Mouse (Mus musculus) CH12.LX (cell line): ENCODE results near the gene Hoxb13. TPM values are rescaled to one million over a fixed set of nuclear protein-coding genes. Genes with fewer than 3 reads are reported as not detected.

Source experiments
- DNase-seq: peaks from one replicate; pipeline ENCODE4 v3.0.0-alpha.2; 2013; ENCODE audit errors: extremely low read depth
- H3K27ac ChIP-seq: 2 replicates; pipeline ENCODE4 v1.5.1; 2012; ENCODE audit warnings: low read depth, mild to moderate bottlenecking, control low read depth, moderate library complexity; ENCODE audit not compliant: insufficient read depth
- H3K27me3 ChIP-seq: replicated peaks from 2 replicates; pipeline ENCODE3; 2012; ENCODE audit warnings: inconsistent platforms
- H3K36me3 ChIP-seq, 2 experiments: replicated peaks in 1 of 2; 2 replicates each; pipeline versions ENCODE3 to v1.6.1; 2012; ENCODE audit warnings: inconsistent platforms in 1 of 2, low read length in 1 of 2, mild to moderate bottlenecking in 1 of 2, mixed read lengths in 1 of 2, moderate library complexity in 1 of 2; ENCODE audit not compliant: control insufficient read depth in 1 of 2, insufficient read depth in 1 of 2
- H3K4me1 ChIP-seq, 2 experiments: 2 replicates each; pipeline ENCODE4 v1.6.1; 2012; ENCODE audit warnings: inconsistent platforms in 1 of 2, moderate library complexity in 1 of 2; ENCODE audit not compliant: insufficient read depth in 2 of 2, control insufficient read depth in 1 of 2
- H3K4me2 ChIP-seq: 2 replicates; pipeline ENCODE4 v1.6.1; 2012; ENCODE audit warnings: low read depth, mild to moderate bottlenecking, control low read depth; ENCODE audit not compliant: poor library complexity, insufficient read depth, severe bottlenecking
- H3K4me3 ChIP-seq, 3 experiments: fragments of 150-350 bp in 1 of 3; sonication (generic) in 1 of 3; replicated peaks in 1 of 3; 2 replicates each; pipeline versions ENCODE3 to v1.5.1; 2011 to 2012; ENCODE audit warnings: low read depth in 2 of 3, low read length in 2 of 3, mild to moderate bottlenecking in 2 of 3, moderate library complexity in 2 of 3, control low read depth in 1 of 3, improper control_type of control experiment in 1 of 3, inconsistent platforms in 1 of 3, mixed read lengths in 1 of 3; ENCODE audit not compliant: poor library complexity in 1 of 3
- H3K79me2 ChIP-seq: replicated peaks from 2 replicates; pipeline ENCODE4 v1.6.1; 2012; ENCODE audit warnings: mild to moderate bottlenecking, moderate library complexity; ENCODE audit not compliant: control insufficient read depth, poor library complexity, insufficient read depth, severe bottlenecking; ENCODE audit errors: extremely low read depth
- H3K9ac ChIP-seq: 2 replicates; pipeline ENCODE4 v1.6.1; 2012; ENCODE audit warnings: low read depth, mild to moderate bottlenecking, control low read depth, moderate library complexity; ENCODE audit not compliant: insufficient read depth
- H3K9me3 ChIP-seq: replicated peaks from 2 replicates; pipeline ENCODE3; 2012; ENCODE audit warnings: low read length, inconsistent platforms, mixed read lengths
- CHD1 ChIP-seq: IDR thresholded peaks from 2 replicates; pipeline ENCODE4 v1.6.1; 2012; ENCODE audit warnings: low read depth, low read length, improper control_type of control experiment, inconsistent platforms
- CTCF ChIP-seq, 2 experiments: IDR thresholded peaks in 1 of 2; conservative IDR thresholded peaks in 1 of 2; 2 replicates each; pipeline ENCODE4 v1.5.1; 2011 to 2012; ENCODE audit warnings: low read depth in 2 of 2, low read length in 2 of 2, improper control_type of control experiment in 1 of 2, inconsistent platforms in 1 of 2, mild to moderate bottlenecking in 1 of 2, moderate library complexity in 1 of 2
- ELF1 ChIP-seq: IDR thresholded peaks from 2 replicates; pipeline ENCODE4 v1.6.1; 2014; ENCODE audit warnings: low read depth, mild to moderate bottlenecking, inconsistent platforms, low read length, improper control_type of control experiment
- ETS1 ChIP-seq: conservative IDR thresholded peaks from 2 replicates; pipeline ENCODE4 v1.6.1; 2012; ENCODE audit warnings: low read depth, mild to moderate bottlenecking, inconsistent platforms, low read length, improper control_type of control experiment, moderate library complexity
- GABPA ChIP-seq: IDR thresholded peaks from 2 replicates; pipeline ENCODE4 v1.6.1; 2012; ENCODE audit warnings: low read depth, low read length, improper control_type of control experiment, inconsistent platforms; ENCODE audit not compliant: insufficient replicate concordance
- HCFC1 ChIP-seq: IDR thresholded peaks from 2 replicates; pipeline ENCODE4 v1.6.1; 2012; ENCODE audit warnings: low read depth, mild to moderate bottlenecking, inconsistent platforms, low read length, improper control_type of control experiment
- KAT2A ChIP-seq: IDR thresholded peaks from 2 replicates; pipeline ENCODE4 v1.6.1; 2012; ENCODE audit warnings: low read length, improper control_type of control experiment, inconsistent platforms; ENCODE audit not compliant: insufficient replicate concordance
- MAX ChIP-seq: IDR thresholded peaks from 2 replicates; pipeline ENCODE4 v1.6.1; 2011; ENCODE audit warnings: low read length, improper control_type of control experiment
- MAZ ChIP-seq: IDR thresholded peaks from 2 replicates; pipeline ENCODE4 v1.6.1; 2012; ENCODE audit warnings: low read depth, mild to moderate bottlenecking, inconsistent platforms, low read length, improper control_type of control experiment, moderate library complexity
- MYC ChIP-seq: IDR thresholded peaks from 2 replicates; pipeline ENCODE4 v1.6.1; 2011; ENCODE audit warnings: low read depth, mild to moderate bottlenecking, improper control_type of control experiment, low read length
- NELFE ChIP-seq: IDR thresholded peaks from 2 replicates; pipeline ENCODE4 v1.6.1; 2011; ENCODE audit warnings: low read depth, low read length, improper control_type of control experiment
- NRF1 ChIP-seq: IDR thresholded peaks from 2 replicates; pipeline ENCODE4 v1.6.1; 2014; ENCODE audit warnings: low read depth, mild to moderate bottlenecking, inconsistent platforms, low read length, improper control_type of control experiment, moderate library complexity
- POLR2A ChIP-seq: IDR thresholded peaks from 2 replicates; pipeline ENCODE4 v1.6.1; 2011; ENCODE audit warnings: low read depth, mild to moderate bottlenecking, improper control_type of control experiment, low read length
- RAD21 ChIP-seq: IDR thresholded peaks from 2 replicates; pipeline ENCODE4 v1.6.1; 2011; ENCODE audit warnings: low read depth, mild to moderate bottlenecking, low read length, improper control_type of control experiment, moderate library complexity
- RCOR1 ChIP-seq: conservative IDR thresholded peaks from 2 replicates; pipeline ENCODE4 v1.6.1; 2012; ENCODE audit warnings: low read depth, mild to moderate bottlenecking, inconsistent platforms, low read length, improper control_type of control experiment
- TBP ChIP-seq: conservative IDR thresholded peaks from 2 replicates; pipeline ENCODE4 v1.6.1; 2011; ENCODE audit warnings: low read depth, low read length, improper control_type of control experiment
- UBTF ChIP-seq: IDR thresholded peaks from 2 replicates; pipeline ENCODE4 v1.6.1; 2012; ENCODE audit warnings: low read depth, mild to moderate bottlenecking, inconsistent platforms, low read length, improper control_type of control experiment, moderate library complexity
- USF2 ChIP-seq: conservative IDR thresholded peaks from 2 replicates; pipeline ENCODE4 v1.6.1; 2011; ENCODE audit warnings: low read depth, low read length, improper control_type of control experiment
- ZC3H11A ChIP-seq: IDR thresholded peaks from 2 replicates; pipeline ENCODE4 v1.6.1; 2012; ENCODE audit warnings: low read depth, mild to moderate bottlenecking, inconsistent platforms, low read length, improper control_type of control experiment
- ZMIZ1 ChIP-seq: IDR thresholded peaks from 2 replicates; pipeline ENCODE4 v1.6.1; 2012; ENCODE audit warnings: low read depth, mild to moderate bottlenecking, inconsistent platforms, low read length, improper control_type of control experiment
- dilution Hi-C: fragments of 300-500 bp; cut with MboI; formaldehyde crosslinking; loops from 2 replicates; pipeline ENCODE4 v1.14.3; 2020; ENCODE audit warnings: low sequenced_read_pairs; ENCODE audit not compliant: extremely low pct_unique_long_range_greater_than_20kb, extremely low pct_ligation_motif_present
- in situ Hi-C: fragments of 300-500 bp; cut with MboI; formaldehyde crosslinking; loops from 3 replicates; pipeline ENCODE4 v1.14.3; 2019; ENCODE audit warnings: low sequenced_read_pairs, low pct_ligation_motif_present, low pct_unique_long_range_greater_than_20kb, mixed read lengths
- polyA plus RNA-seq: library from polyadenylated mRNA; unstranded; fragments of >175 nt; gene quantifications from 2 replicates; pipeline ENCODE4 v1.2.1, GENCODE M21; 2012; ENCODE audit warnings: low read depth; ENCODE audit not compliant: insufficient read length
- total RNA-seq, 2 experiments: library from RNA; depleted of rRNA; stranded (reverse); fragments of 300-350 nt in 1 of 2; fragments of >200 nt in 1 of 2; gene quantifications; 2 replicates each; pipeline ENCODE4 v1.2.3; 2012 to 2014

The Hoxb13 gene
- total and polyA plus RNA-seq, 3 experiments, result 0.08 TPM; not detected in 2

GRCm38 (mm10) chr11:96168125-96168524, 26.0 kb upstream of the Hoxb13 start:
- Histone ChIP-seq H3K27me3 (peaks cover 72% of the 10 kb centered on the region), H3K79me2 (no peaks in the 10 kb centered on the region), H3K4me2 (no peak overlapping the region)
- DNase-seq, result no peak
- no peak for TF ChIP-seq UBTF
- TF ChIP-seq RAD21, result no peak
- no peak for TF ChIP-seq TBP
- TF ChIP-seq ELF1, result no peak
- TF ChIP-seq, all 38 proteins: peak for 0
- in situ Hi-C loops (no loop called here), dilution Hi-C loops (no loop called here)
- Histone ChIP-seq H3K4me3 (no peak overlapping the region), H3K9me3 (no peaks in the 10 kb centered on the region), H3K4me1 (peaks cover 3 to 10% of the 10 kb centered on the region in 2 experiments), H3K27ac (no peak overlapping the region), H3K36me3 (no peaks in the 10 kb centered on the region), H3K9ac (no peak overlapping the region)

- in situ Hi-C loops (no loop called here), dilution Hi-C loops (no loop called here)
- Histone ChIP-seq H3K79me2 (no peaks in the 10 kb centered on the region), H3K36me3 (no peaks in the 10 kb centered on the region), H3K4me2 (no peak overlapping the region), H3K4me3 (no peak overlapping the region), H3K27me3 (peaks cover 76% of the 10 kb centered on the region), H3K9ac (no peak overlapping the region), H3K27ac (no peak overlapping the region), H3K9me3 (no peaks in the 10 kb centered on the region), H3K4me1 (peaks cover 3 to 17% of the 10 kb centered on the region in 2 experiments)
- TF ChIP-seq RAD21 (no peak), NRF1 (no peak), ELF1 (no peak), UBTF (no peak), RCOR1 (no peak), MYC (no peak), MAZ (no peak), CTCF (conservative IDR thresholded peaks at IDR 0.05 in 1 of 2, IDR thresholded peaks at IDR 0.05 in 1 of 2; ENCODE audit: low read depth in 2 of 2, low read length in 2 of 2) (no peak), USF2 (no peak), POLR2A (no peak), MAX (no peak), ZMIZ1 (no peak), KAT2A (no peak), ETS1 (no peak), ZC3H11A (no peak), GABPA (no peak), HCFC1 (no peak), CHD1 (no peak), NELFE (no peak)
- DNase-seq, result no peak
Observed at GRCm38 (mm10) chr11:96169016-96169415, 25.1 kb upstream of the Hoxb13 start.
